Mouse (Mus musculus): ENCODE measurements around the gene Insig1. TPM values are rescaled to one million over a fixed set of nuclear protein-coding genes. Genes with fewer than 3 reads are reported as not detected.

The Insig1 gene
- polyA plus RNA-seq (2016; fragmentation: Nextera tagmentation; extraction: Ambion mirVana) = 94.2 and 104 TPM in 2 replicates

DNA sequence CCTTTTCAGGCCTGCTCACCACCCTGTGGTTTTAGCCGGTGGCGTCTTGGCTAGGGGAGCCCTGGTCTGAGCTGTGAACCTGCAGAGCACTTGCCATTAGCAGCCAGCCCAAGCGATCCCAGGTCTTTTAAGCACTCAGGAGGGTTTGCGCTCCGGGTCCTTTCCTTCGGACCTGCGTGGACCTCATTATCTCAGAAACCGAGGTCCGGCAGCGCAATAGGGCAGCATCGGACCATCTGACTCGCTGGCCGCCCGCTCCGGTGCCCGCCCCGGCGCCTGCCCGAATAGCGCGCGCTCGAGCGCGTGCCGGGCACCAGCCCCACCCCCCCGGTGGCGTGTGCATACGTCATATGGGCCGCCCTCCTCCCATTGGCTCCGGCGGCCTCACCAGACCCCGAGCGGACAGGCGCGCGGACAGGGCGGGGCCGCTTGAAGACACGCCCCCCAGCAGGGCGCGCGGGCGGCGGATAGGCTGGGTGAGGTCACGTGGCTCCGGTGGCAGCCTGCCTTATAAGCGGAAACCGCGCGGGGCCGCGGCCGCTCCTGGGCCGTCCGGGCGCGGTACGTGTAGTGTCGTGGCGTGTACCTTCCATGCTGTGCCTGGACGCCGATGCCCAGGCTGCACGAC lies at the start of gene Insig1:
Gene Insig1, plus strand, starts transcription at position 536 of the 628 bp plus-strand sequence.
- Histone ChIP-seq H3K27ac (peak within 1 kb of the TSS; percentile 98), H3K4me1 (peaks cover 49% of the 10 kb centered on the region), H3K27me3 (ENCODE audit: poor library complexity, severe bottlenecking) (no peaks in the 10 kb centered on the region), H3K4me3 (peak within 1 kb of the TSS; percentile 85), H3K9me3 (no peaks in the 10 kb centered on the region), H3K36me3 (replicated peaks) (peaks cover 32% of the 10 kb centered on the region)
- under 1% methylated on average over 64 of the region's 64 CpGs for WGBS
- peak; percentile 95 for DNase-seq (ENCODE audit: extremely low spot score, low spot score)

DNA sequence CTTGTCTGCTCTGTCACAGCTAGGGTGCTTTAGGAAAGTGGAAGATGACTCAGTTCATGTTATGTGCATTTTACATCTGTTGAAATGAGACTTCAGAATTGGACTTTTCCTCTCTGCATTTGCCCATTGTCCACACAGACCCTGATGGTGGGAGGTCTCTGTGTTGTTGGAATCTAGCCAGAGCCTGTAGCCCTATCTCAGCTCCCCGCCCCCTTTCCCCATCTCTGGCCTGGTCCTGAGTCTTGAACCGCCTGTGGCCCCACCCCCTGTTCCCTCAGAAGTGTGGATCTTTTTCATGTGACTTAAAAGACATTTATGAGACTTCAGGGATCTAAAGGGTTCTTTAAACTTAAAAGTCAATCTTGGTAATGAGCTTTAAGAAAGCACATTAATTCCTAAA lies 47.7 kb upstream of the Insig1 start:
- Histone ChIP-seq H3K4me3 (no peak overlapping the region), H3K4me1 (no peaks in the 10 kb centered on the region), H3K9me3 (peaks cover 14% of the 10 kb centered on the region; the same call in 1 of the 2 replicates), H3K27me3 (ENCODE audit: poor library complexity, severe bottlenecking) (no peaks in the 10 kb centered on the region), H3K36me3 (replicated peaks) (no peaks in the 10 kb centered on the region), H3K27ac (no peak overlapping the region)
- DNase-seq (ENCODE audit: extremely low spot score, low spot score) = no peak
- WGBS = 47% methylated on average over 2 of the region's 2 CpGs

DNA sequence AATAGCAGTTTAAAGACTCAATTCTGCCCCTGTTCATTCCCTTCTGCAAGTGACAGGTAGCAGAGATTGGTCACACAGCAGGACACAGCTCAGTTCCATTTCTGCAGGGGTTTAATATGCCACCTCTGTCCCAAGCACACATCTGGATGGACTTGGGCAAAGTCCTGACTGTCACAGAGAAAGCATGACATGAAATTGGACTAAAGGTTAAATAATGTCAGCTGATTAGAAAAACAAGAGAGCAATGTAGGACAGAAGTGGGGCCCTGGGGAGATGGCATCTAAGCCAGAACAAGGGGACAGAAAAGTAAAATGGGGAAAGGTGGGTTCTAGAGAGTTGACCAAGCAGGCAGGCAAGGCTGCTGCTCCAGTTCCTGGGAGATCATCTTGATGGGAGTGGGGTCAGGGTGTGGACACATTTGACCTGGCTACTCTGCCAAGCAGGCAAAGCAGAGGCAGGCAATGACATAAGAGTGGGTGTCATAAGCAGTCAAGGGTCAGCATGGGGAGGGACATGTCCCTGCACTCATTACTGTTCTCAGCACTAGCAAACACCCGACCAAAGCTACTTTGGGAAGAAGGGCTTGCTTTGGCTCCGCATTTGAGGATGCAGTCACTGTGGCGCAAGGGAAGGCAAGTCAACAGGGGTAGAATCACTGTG lies 39.5 kb upstream of the Insig1 start:
- Histone ChIP-seq H3K9me3 (no peaks in the 10 kb centered on the region; the same call in 1 of the 2 replicates), H3K4me1 (no peaks in the 10 kb centered on the region; the same call in 1 of the 2 replicates), H3K36me3 (replicated peaks) (no peaks in the 10 kb centered on the region), H3K4me3 (no peak overlapping the region), H3K27me3 (ENCODE audit: poor library complexity, severe bottlenecking) (no peaks in the 10 kb centered on the region), H3K27ac (no peak overlapping the region)
- DNase-seq (ENCODE audit: extremely low spot score, low spot score) = no peak
- 93% methylated on average over 3 of the region's 3 CpGs for WGBS

DNA sequence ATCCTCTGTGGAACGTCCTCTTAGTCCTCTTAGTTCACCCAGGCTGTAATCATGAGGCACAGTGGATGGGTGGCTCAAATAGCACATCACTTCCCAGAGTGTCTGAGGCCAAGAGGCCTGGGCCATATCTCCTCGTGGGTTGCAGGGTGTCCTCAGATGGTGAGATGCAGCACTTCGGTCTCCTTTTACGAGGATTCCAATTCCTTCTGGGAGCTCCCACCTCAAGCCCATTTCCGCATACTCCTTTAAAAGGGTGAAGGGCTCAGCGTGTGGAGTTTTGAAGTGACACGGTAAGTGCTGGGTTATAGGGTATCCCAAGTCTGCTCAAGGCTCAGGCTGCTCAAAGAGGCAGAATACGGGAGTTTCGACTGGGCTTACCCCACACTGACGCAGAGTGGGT lies 38.3 kb upstream of the Insig1 start:
- Histone ChIP-seq H3K36me3 (replicated peaks) (no peaks in the 10 kb centered on the region), H3K4me1 (peaks cover 11% of the 10 kb centered on the region), H3K9me3 (no peaks in the 10 kb centered on the region), H3K27ac (no peak overlapping the region), H3K27me3 (ENCODE audit: poor library complexity, severe bottlenecking) (no peaks in the 10 kb centered on the region), H3K4me3 (no peak overlapping the region)
- WGBS = 91% methylated on average over 10 of the region's 10 CpGs
- no peak for DNase-seq (ENCODE audit: extremely low spot score, low spot score)

- no peak for DNase-seq (ENCODE audit: extremely low spot score, low spot score)
- no peak overlapping the region for H3K4me3 ChIP-seq
- no peaks in the 10 kb centered on the region for H3K9me3 ChIP-seq
- peaks cover 15% of the 10 kb centered on the region for H3K4me1 ChIP-seq
- H3K27ac ChIP-seq = no peak overlapping the region
- WGBS = 87% methylated on average over 5 of the region's 5 CpGs
- no peaks in the 10 kb centered on the region for H3K27me3 ChIP-seq (ENCODE audit: poor library complexity, severe bottlenecking)
- no peaks in the 10 kb centered on the region for H3K36me3 ChIP-seq (replicated peaks)
Measured at GRCm38 (mm10) chr5:28033281-28033680, 37.9 kb upstream of the Insig1 start.

GRCm38 (mm10) chr5:28033826-28034225 lies 37.3 kb upstream of the Insig1 start:
- Histone ChIP-seq H3K4me1 (peaks cover 18% of the 10 kb centered on the region), H3K36me3 (replicated peaks) (no peaks in the 10 kb centered on the region), H3K27ac (no peak overlapping the region), H3K4me3 (no peak overlapping the region), H3K9me3 (no peaks in the 10 kb centered on the region), H3K27me3 (ENCODE audit: poor library complexity, severe bottlenecking) (no peaks in the 10 kb centered on the region)
- DNase-seq (ENCODE audit: extremely low spot score, low spot score) = no peak
- 90% methylated on average over 5 of the region's 5 CpGs for WGBS

DNA sequence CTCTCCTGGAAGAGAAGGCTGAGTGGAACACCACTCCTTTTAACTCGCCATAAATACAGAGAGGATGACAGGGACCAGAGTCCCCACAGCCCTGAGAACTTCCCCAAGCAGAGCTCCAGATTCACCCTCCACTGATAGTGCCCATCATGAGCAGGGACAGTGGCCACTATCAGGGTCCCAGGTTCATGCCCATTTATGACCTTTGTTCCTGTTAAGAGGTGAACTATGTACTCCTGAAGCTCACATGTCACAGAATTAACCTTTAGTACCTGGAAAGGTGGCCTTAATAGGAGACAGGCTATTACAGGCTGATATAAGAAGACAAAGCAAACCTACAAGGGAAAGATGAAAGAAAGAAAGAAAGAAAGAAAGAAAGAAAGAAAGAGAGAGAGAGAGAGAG lies 35.2 kb upstream of the Insig1 start:
- no peak for DNase-seq (ENCODE audit: extremely low spot score, low spot score)

GRCm38 (mm10) chr5:28036518-28036917 lies 34.6 kb upstream of the Insig1 start:
- Histone ChIP-seq H3K4me3 (no peak overlapping the region), H3K36me3 (replicated peaks) (no peaks in the 10 kb centered on the region), H3K9me3 (no peaks in the 10 kb centered on the region), H3K4me1 (peaks cover 18% of the 10 kb centered on the region), H3K27ac (no peak overlapping the region), H3K27me3 (ENCODE audit: poor library complexity, severe bottlenecking) (no peaks in the 10 kb centered on the region)
- no peak for DNase-seq (ENCODE audit: extremely low spot score, low spot score)
- 97% methylated on average over 1 of the region's 1 CpGs for WGBS

More for the DNA sequence above, 35.2 kb upstream of the Insig1 start:
- Histone ChIP-seq H3K9me3 (no peaks in the 10 kb centered on the region), H3K36me3 (replicated peaks) (no peaks in the 10 kb centered on the region), H3K4me3 (no peak overlapping the region), H3K27me3 (ENCODE audit: poor library complexity, severe bottlenecking) (no peaks in the 10 kb centered on the region), H3K4me1 (peaks cover 18% of the 10 kb centered on the region), H3K27ac (no peak overlapping the region)
- WGBS = 60% methylated on average over 1 of the region's 1 CpGs

DNA sequence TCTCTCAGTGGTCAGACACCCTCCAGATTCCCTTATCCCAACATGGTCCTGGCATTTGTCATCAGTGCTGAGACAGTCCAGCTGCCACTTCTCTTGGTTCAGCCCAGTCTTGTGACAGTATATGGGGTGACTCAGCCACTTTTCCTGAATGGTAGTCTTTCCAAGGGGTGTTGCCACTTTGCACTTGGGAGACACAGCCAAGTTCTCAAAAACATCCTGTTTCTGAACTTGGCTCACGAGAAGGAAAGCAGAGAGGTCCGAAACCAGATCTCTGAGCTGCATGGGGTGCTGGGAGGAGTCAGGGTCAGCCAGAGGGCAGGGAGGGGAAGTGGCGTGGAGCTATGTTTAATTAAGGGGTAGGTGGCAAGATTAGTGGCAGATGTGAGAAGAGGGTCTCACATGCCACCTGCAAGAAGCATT lies 34.0 kb upstream of the Insig1 start:
- Histone ChIP-seq H3K27ac (0 out of 2 replicates have a peak overlapping the region, but pooled peaks have one; percentile 35), H3K4me3 (no peak overlapping the region), H3K4me1 (peaks cover 18% of the 10 kb centered on the region), H3K36me3 (replicated peaks) (no peaks in the 10 kb centered on the region), H3K9me3 (no peaks in the 10 kb centered on the region), H3K27me3 (ENCODE audit: poor library complexity, severe bottlenecking) (no peaks in the 10 kb centered on the region)
- no peak for DNase-seq (ENCODE audit: extremely low spot score, low spot score)
- WGBS = 30% methylated on average over 3 of the region's 3 CpGs

DNA sequence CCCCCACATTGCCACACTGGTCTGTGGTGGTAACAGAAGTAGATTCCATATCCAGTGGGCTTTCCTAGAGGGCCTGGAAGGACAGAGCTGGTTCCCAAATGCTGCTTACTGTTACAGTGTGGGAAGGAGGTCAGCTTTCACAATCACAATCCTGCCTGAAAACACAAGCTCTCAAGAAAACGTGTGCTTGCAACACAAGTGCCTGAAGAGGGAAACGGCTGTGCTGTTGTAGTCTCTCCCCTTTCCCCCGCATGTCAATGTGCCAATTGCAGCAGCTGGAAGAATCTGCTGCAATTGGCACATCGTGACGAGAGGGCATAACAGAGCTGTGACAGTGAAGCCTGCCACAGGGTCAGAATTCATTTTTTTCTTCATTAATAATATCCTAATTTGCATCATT lies 33.5 kb upstream of the Insig1 start:
- H3K36me3 ChIP-seq (replicated peaks) = no peaks in the 10 kb centered on the region
- H3K27ac ChIP-seq = 0 out of 2 replicates have a peak overlapping the region, but pooled peaks have one; percentile 35
- 67% methylated on average over 5 of the region's 5 CpGs for WGBS
- H3K9me3 ChIP-seq = no peaks in the 10 kb centered on the region
- H3K27me3 ChIP-seq (ENCODE audit: poor library complexity, severe bottlenecking) = no peaks in the 10 kb centered on the region
- H3K4me1 ChIP-seq = peaks cover 18% of the 10 kb centered on the region
- H3K4me3 ChIP-seq = no peak overlapping the region
- DNase-seq (ENCODE audit: extremely low spot score, low spot score) = no peak

DNA sequence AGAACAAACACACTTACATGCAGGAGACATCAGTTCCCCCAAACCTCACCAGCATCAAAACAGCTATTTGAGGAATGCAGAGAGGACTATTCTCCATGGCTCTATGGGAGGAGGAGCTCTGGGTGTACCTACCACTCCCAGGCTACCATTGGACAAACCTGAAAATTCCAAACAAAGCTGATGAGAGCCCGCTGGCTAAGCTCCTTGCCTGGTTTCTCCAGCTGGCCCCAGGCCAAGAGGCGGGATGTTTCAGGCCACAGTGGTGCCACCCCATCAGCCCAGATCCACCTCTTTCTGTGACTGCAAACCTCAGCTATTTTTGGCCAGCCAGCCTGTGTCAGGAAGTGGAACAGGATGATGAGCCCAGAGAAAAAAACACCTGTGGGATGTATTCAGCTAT lies 33.0 kb upstream of the Insig1 start:
- H3K4me3 ChIP-seq = no peak overlapping the region
- H3K27me3 ChIP-seq (ENCODE audit: poor library complexity, severe bottlenecking) = no peaks in the 10 kb centered on the region
- no peaks in the 10 kb centered on the region for H3K36me3 ChIP-seq (replicated peaks)
- H3K9me3 ChIP-seq = no peaks in the 10 kb centered on the region
- no peak overlapping the region for H3K27ac ChIP-seq
- H3K4me1 ChIP-seq = peaks cover 18% of the 10 kb centered on the region
- WGBS = 61% methylated on average over 2 of the region's 2 CpGs
- no peak for DNase-seq (ENCODE audit: extremely low spot score, low spot score)

DNA sequence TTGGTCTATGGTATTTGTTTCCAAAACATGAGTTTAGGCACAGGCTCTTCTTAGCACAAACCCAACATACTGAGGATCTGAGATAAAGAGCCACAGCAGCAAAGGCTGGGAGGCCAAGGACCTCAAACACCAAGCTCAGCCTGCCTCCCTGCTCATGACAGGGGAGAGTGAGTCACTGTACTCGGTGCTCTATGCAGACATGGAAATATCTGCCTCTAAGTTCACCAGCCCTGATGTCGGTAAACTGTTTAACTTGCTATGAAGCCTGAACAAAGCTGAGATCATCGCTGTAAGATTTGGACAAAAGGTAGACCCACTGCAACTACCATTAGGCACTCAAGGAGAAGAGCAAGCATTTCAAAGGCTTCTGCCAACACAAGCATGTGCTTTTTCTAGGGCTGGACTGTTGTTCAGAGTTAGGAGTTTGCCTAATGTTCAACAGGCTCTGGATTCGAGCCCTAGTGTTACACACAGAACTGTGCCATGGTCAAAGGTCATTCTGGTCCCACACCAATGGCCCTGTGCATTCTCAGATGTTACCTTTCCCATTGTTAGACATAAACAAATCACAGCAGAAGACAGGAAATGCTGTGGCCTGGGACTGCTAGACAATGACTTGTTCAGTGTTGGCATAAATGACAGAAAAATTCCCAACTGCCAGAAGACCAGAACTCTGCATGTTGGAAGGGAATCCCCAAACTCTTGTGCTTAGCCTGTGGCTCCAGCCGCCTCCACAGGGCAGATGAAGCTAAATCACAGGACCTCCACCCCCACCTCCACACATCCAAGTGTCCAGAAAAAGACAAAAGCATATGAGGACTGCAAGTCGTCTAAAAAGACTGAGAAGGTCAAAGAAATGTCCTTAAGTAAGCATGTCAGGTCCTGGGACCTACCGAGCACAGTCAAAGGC lies 31.2 kb upstream of the Insig1 start:
- Histone ChIP-seq H3K27ac (no peak overlapping the region), H3K9me3 (peaks cover 8% of the 10 kb centered on the region), H3K36me3 (replicated peaks) (no peaks in the 10 kb centered on the region), H3K4me3 (no peak overlapping the region), H3K4me1 (peaks cover 18% of the 10 kb centered on the region), H3K27me3 (ENCODE audit: poor library complexity, severe bottlenecking) (no peaks in the 10 kb centered on the region)
- 82% methylated on average over 7 of the region's 7 CpGs for WGBS
- DNase-seq (ENCODE audit: extremely low spot score, low spot score) = no peak

Measured in forebrain, embryonic 10.5 days (tissue).